Mouse (Mus musculus): Measurements from ENCODE around the gene Scd1.

The Scd1 gene

GRCm38 (mm10) chr19:44410269-44410992 lies 2.8 kb upstream of the Scd1 start:
- ChIA-PET POLR2A (interaction anchor here in 3 of 4 experiments (0.8 to 6.8 kb wide), 8 partner anchors 8 to 66 kb away, joined by 3 to 65 read pairs (median 5); no protein-coding TSS in a partner anchor), CTCF (interaction anchor here in 1 of 4 experiments (1.3 kb wide), 1 partner anchor 47 kb away, joined by 4 read pairs; no protein-coding TSS in a partner anchor)

GRCm38 (mm10) chr19:44408595-44408994 lies 916 bp upstream of the Scd1 start:
- ChIA-PET CTCF (interaction anchor here (0.6 to 3.3 kb wide), 11 partner anchors 10 to 622 kb away, joined by 3 to 17 read pairs (median 5); no protein-coding TSS in a partner anchor), POLR2A (interaction anchor here (0.6 to 6.8 kb wide), 40 partner anchors 9 to 1471 kb away, joined by 3 to 65 read pairs (median 4); partner anchors contain the start of genes Cwf19l1 (in 1 of the 4), Hif1an (in 1 of the 4) and Scd2 (in 1 of the 4))

- CTCF ChIA-PET = interaction anchor here (0.6 to 3.3 kb wide), 14 partner anchors 10 to 1618 kb away, joined by 3 to 17 read pairs (median 4); no protein-coding TSS in a partner anchor
- POLR2A ChIA-PET = interaction anchor here (0.6 to 6.8 kb wide), 50 partner anchors 8 to 1471 kb away, joined by 3 to 65 read pairs (median 4); partner anchors contain the start of genes Hif1an (in 2 of the 4), Cwf19l1 (in 1 of the 4) and Scd2 (in 1 of the 4)
Measured at GRCm38 (mm10) chr19:44408223-44408545, 505 bp upstream of the Scd1 start.

GRCm38 (mm10) chr19:44403546-44403945 lies 4.1 kb downstream of the Scd1 start:
- ChIA-PET POLR2A (interaction anchor here in 1 of 4 experiments (1.1 kb wide), 1 partner anchor 15 kb away, joined by 3 read pairs; no protein-coding TSS in a partner anchor), CTCF (no interaction called here)

- ChIA-PET POLR2A (interaction anchor here in 1 of 4 experiments (0.6 to 2.6 kb wide), 5 partner anchors 12 to 536 kb away, joined by 3 to 14 read pairs (median 4); no protein-coding TSS in a partner anchor), CTCF (interaction anchor here in 2 of 4 experiments (0.6 kb wide), 2 partner anchors 25 to 98 kb away, joined by 4 to 5 read pairs; no protein-coding TSS in a partner anchor)
Measured at GRCm38 (mm10) chr19:44400484-44401197, 7.0 kb downstream of the Scd1 start.

- CTCF ChIA-PET = interaction anchor here in 2 of 4 experiments (0.6 kb wide), 2 partner anchors 25 to 98 kb away, joined by 4 to 5 read pairs; no protein-coding TSS in a partner anchor
- POLR2A ChIA-PET = interaction anchor here in 1 of 4 experiments (0.6 to 2.6 kb wide), 4 partner anchors 8 to 536 kb away, joined by 3 to 14 read pairs (median 4); partner anchors contain the start of gene Scd1
Measured at GRCm38 (mm10) chr19:44400076-44400475, 7.6 kb downstream of the Scd1 start.

GRCm38 (mm10) chr19:44396742-44397141 lies 10.9 kb downstream of the Scd1 start:
- ChIA-PET POLR2A (interaction anchor here in 3 of 4 experiments (0.8 to 5.0 kb wide), 6 partner anchors 8 to 166 kb away, joined by 3 to 33 read pairs (median 4); partner anchors contain the start of genes Scd1 (in 3 of the 3) and Hif1an (in 1 of the 3)), CTCF (interaction anchor here in 2 of 4 experiments (0.7 to 1.0 kb wide), 3 partner anchors 8 to 13 kb away, joined by 3 to 4 read pairs (median 4); no protein-coding TSS in a partner anchor)

GRCm38 (mm10) chr19:44394972-44395371 lies 12.7 kb downstream of the Scd1 start:
- ChIA-PET CTCF (interaction anchor here in 2 of 4 experiments (0.7 to 0.9 kb wide), 3 partner anchors 12 to 159 kb away, joined by 3 read pairs; no protein-coding TSS in a partner anchor), POLR2A (interaction anchor here in 3 of 4 experiments (0.5 to 5.0 kb wide), 8 partner anchors 9 to 130 kb away, joined by 3 to 33 read pairs (median 4); partner anchors contain the start of gene Scd1 (in 3 of the 3))

GRCm38 (mm10) chr19:44393962-44394422 lies 13.7 kb downstream of the Scd1 start:
- POLR2A ChIA-PET = interaction anchor here (0.5 to 5.0 kb wide), 12 partner anchors 8 to 339 kb away, joined by 3 to 33 read pairs (median 3); partner anchors contain the start of gene Scd1 (in 4 of the 4)

GRCm38 (mm10) chr19:44392339-44393009 lies 15.2 kb downstream of the Scd1 start:
- POLR2A ChIA-PET = interaction anchor here in 3 of 4 experiments (1.1 to 2.8 kb wide), 4 partner anchors 10 to 15 kb away, joined by 3 to 14 read pairs (median 4); partner anchors contain the start of gene Scd1 (in 3 of the 3)
- CTCF ChIA-PET = no interaction called here

More at GRCm38 (mm10) chr19:44393962-44394422, 13.7 kb downstream of the Scd1 start:
- CTCF ChIA-PET = interaction anchor here in 1 of 4 experiments (1.4 kb wide), 1 partner anchor 232 kb away, joined by 3 read pairs; no protein-coding TSS in a partner anchor

- POLR2A ChIA-PET = interaction anchor here in 1 of 4 experiments (1.6 kb wide), 1 partner anchor 16 kb away, joined by 3 read pairs; the partner anchor contains the start of gene Scd1
- CTCF ChIA-PET = no interaction called here
Measured at GRCm38 (mm10) chr19:44391856-44392255, 15.8 kb downstream of the Scd1 start.

- POLR2A ChIA-PET = interaction anchor here (0.5 to 2.8 kb wide), 28 partner anchors 8 to 235 kb away, joined by 3 to 65 read pairs (median 6); partner anchors contain the start of gene Scd1 (in 4 of the 4)
- CTCF ChIA-PET = interaction anchor here in 2 of 4 experiments (0.7 to 2.3 kb wide), 6 partner anchors 11 to 155 kb away, joined by 3 to 17 read pairs (median 4); partner anchors contain the start of gene Scd1 (in 1 of the 2)
Measured at GRCm38 (mm10) chr19:44389507-44389906, 18.2 kb downstream of the Scd1 start.

- ChIA-PET CTCF (interaction anchor here in 3 of 4 experiments (0.5 to 2.3 kb wide), 17 partner anchors 8 to 626 kb away, joined by 3 to 17 read pairs (median 3); partner anchors contain the start of gene Scd1 (in 1 of the 3)), POLR2A (interaction anchor here (0.5 to 2.8 kb wide), 62 partner anchors 9 to 714 kb away, joined by 3 to 65 read pairs (median 4); partner anchors contain the start of genes Scd1 (in 4 of the 4), Scd2 (in 2 of the 4), Bloc1s2 (in 1 of the 4) and Hif1an (in 1 of the 4))
Measured at GRCm38 (mm10) chr19:44388475-44389428, 18.9 kb downstream of the Scd1 start.

- ChIA-PET POLR2A (interaction anchor here (0.5 to 2.8 kb wide), 54 partner anchors 10 to 713 kb away, joined by 3 to 65 read pairs (median 4); partner anchors contain the start of genes Scd1 (in 4 of the 4), Scd2 (in 2 of the 4), Bloc1s2 (in 1 of the 4) and Ndufb8 (in 1 of the 4)), CTCF (interaction anchor here in 3 of 4 experiments (0.6 to 2.3 kb wide), 13 partner anchors 9 to 226 kb away, joined by 3 to 17 read pairs (median 4); partner anchors contain the start of gene Scd1 (in 1 of the 3))
Measured at GRCm38 (mm10) chr19:44387746-44388474, 19.8 kb downstream of the Scd1 start.
